Mouse (Mus musculus) myocyte (in vitro differentiated cells): ENCODE measurements around the gene Upk3b. TPM values are rescaled to one million over a fixed set of nuclear protein-coding genes. Genes with fewer than 3 reads are reported as not detected.

Experiments used
- H3K27me3 ChIP-seq: one replicate; pipeline ENCODE4 v1.6.1; 2011; ENCODE audit not compliant: control insufficient read depth, insufficient read depth, insufficient read length
- H3K36me3 ChIP-seq: one replicate; pipeline ENCODE4 v1.6.1; 2011; ENCODE audit not compliant: control insufficient read depth, insufficient read depth
- H3K4me2 ChIP-seq: one replicate; pipeline ENCODE4 v1.6.1; 2011; ENCODE audit warnings: low read depth, control low read depth
- H3K4me3 ChIP-seq: one replicate; pipeline ENCODE4 v1.5.1; 2011; ENCODE audit warnings: mild to moderate bottlenecking, control low read depth, moderate library complexity
- H3K79me2 ChIP-seq: one replicate; pipeline ENCODE4 v1.6.1; 2011; ENCODE audit not compliant: control insufficient read depth, insufficient read depth
- H3ac ChIP-seq: one replicate; pipeline ENCODE4 v1.6.1; 2011; ENCODE audit not compliant: control insufficient read depth, insufficient read length
- CEBPB ChIP-seq: IDR thresholded peaks from 2 replicates; pipeline ENCODE4 v1.6.1; 2011; ENCODE audit warnings: mild to moderate bottlenecking, moderate library complexity; ENCODE audit not compliant: poor library complexity, insufficient read depth, severe bottlenecking
- E2F4 ChIP-seq: IDR thresholded peaks from one replicate; pipeline ENCODE4 v1.6.1; 2011; ENCODE audit warnings: mild to moderate bottlenecking, control low read depth, moderate library complexity; ENCODE audit not compliant: insufficient read depth
- MAX ChIP-seq: IDR thresholded peaks from one replicate; pipeline ENCODE4 v1.6.1; 2011; ENCODE audit warnings: low read depth, mild to moderate bottlenecking, control low read depth
- MYOD1 ChIP-seq, 3 experiments: IDR thresholded peaks; one replicate each; pipeline ENCODE4 v1.6.1; 2011; ENCODE audit warnings: control low read depth in 2 of 3, low read depth in 2 of 3, mild to moderate bottlenecking in 2 of 3, moderate library complexity in 1 of 3; ENCODE audit not compliant: insufficient read length in 2 of 3, control insufficient read depth in 1 of 3
- MYOG ChIP-seq, 3 experiments: IDR thresholded peaks; one replicate each; pipeline ENCODE4 v1.6.1; 2011; ENCODE audit warnings: control low read depth in 2 of 3, low read depth in 2 of 3, mild to moderate bottlenecking in 2 of 3; ENCODE audit not compliant: insufficient read length in 2 of 3, control insufficient read depth in 1 of 3, insufficient read depth in 1 of 3
- POLR2A ChIP-seq: IDR thresholded peaks from one replicate; pipeline ENCODE4 v1.6.1; 2011; ENCODE audit warnings: low read depth, mild to moderate bottlenecking, control low read depth, moderate library complexity; ENCODE audit not compliant: insufficient read length
- POLR2AphosphoS2 ChIP-seq: IDR thresholded peaks from one replicate; pipeline ENCODE4 v1.6.1; 2011; ENCODE audit warnings: low read depth, control low read depth; ENCODE audit not compliant: insufficient read length
- REST ChIP-seq: IDR thresholded peaks from one replicate; pipeline ENCODE4 v1.6.1; 2011; ENCODE audit warnings: mild to moderate bottlenecking, control low read depth, moderate library complexity; ENCODE audit not compliant: insufficient read depth, insufficient read length
- SRF ChIP-seq: IDR thresholded peaks from one replicate; pipeline ENCODE4 v1.6.1; 2011; ENCODE audit warnings: low read depth; ENCODE audit not compliant: control insufficient read depth, insufficient read length
- TCF12 ChIP-seq: IDR thresholded peaks from one replicate; pipeline ENCODE4 v1.6.1; 2011; ENCODE audit warnings: mild to moderate bottlenecking, control low read depth; ENCODE audit not compliant: poor library complexity, insufficient read depth, severe bottlenecking
- TCF3 ChIP-seq: IDR thresholded peaks from one replicate; pipeline ENCODE4 v1.6.1; 2011; ENCODE audit warnings: low read depth, control low read depth; ENCODE audit not compliant: insufficient read length
- USF1 ChIP-seq: IDR thresholded peaks from one replicate; pipeline ENCODE4 v1.6.1; 2011; ENCODE audit warnings: low read depth, mild to moderate bottlenecking, control low read depth, moderate library complexity
- polyA plus RNA-seq: library from polyadenylated mRNA; unstranded; fragments of >200 nt; fragmentation: generic; extraction: Trizol; gene quantifications from one replicate; pipeline ENCODE4 v1.2.1, GENCODE M21; 2012; ENCODE audit warnings: missing spikeins

The Upk3b gene
- polyA plus RNA-seq, 1 experiment: not detected

GRCm38 (mm10) chr5:135996162-135996561 is 42.1 kb upstream of the Upk3b start:
- H3ac ChIP-seq: no peak overlapping the region
- H3K4me2 ChIP-seq: peak overlapping the region; percentile 88
- no peaks in the 10 kb centered on the region for H3K27me3 ChIP-seq
- peaks cover 10% of the 10 kb centered on the region for H3K36me3 ChIP-seq
- peaks cover 20% of the 10 kb centered on the region for H3K79me2 ChIP-seq
- no peak overlapping the region for H3K4me3 ChIP-seq
- TF ChIP-seq SRF: no peak
- no peak for TF ChIP-seq MYOD1 (IDR thresholded peaks at IDR 0.05; ENCODE audit: control insufficient read depth in 1 of 3, insufficient read length in 2 of 3, low read depth in 2 of 3)

DNA sequence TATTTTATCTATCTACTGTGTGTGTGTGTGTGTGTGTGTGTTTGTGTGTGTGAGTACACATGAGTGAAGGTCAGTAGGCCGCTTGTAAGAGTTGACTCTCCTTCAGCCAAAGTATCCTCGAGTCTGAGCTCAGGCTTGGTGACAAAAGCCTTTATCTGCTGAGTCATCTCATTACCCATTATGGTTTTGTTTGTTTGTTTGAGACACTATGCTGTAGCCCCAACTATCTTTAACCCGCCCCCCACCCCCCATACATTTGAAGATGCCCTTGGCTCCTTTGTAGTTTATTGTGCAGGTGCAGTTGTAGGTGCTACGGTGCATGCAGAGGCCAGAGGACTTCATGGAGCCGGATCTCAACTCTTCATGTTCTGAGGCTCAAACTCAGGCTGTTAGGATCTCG is 37.1 kb upstream of the Upk3b start:
- H3ac ChIP-seq: no peak overlapping the region
- TF ChIP-seq MYOG (IDR thresholded peaks at IDR 0.05; ENCODE audit: control insufficient read depth in 1 of 3, insufficient read depth in 1 of 3, insufficient read length in 2 of 3, low read depth in 2 of 3) (no peak), TCF3 (no peak), POLR2A (no peak), POLR2AphosphoS2 (no peak), CEBPB (no peak), E2F4 (no peak), TCF12 (no peak), MYOD1 (IDR thresholded peaks at IDR 0.05; ENCODE audit: control insufficient read depth in 1 of 3, insufficient read length in 2 of 3, low read depth in 2 of 3) (no peak), REST (no peak), USF1 (no peak), MAX (no peak), SRF (no peak)
- no peak overlapping the region for H3K4me2 ChIP-seq
- no peaks in the 10 kb centered on the region for H3K27me3 ChIP-seq
- H3K79me2 ChIP-seq: peaks cover 20% of the 10 kb centered on the region
- peaks cover 10% of the 10 kb centered on the region for H3K36me3 ChIP-seq
- H3K4me3 ChIP-seq: no peak overlapping the region

DNA sequence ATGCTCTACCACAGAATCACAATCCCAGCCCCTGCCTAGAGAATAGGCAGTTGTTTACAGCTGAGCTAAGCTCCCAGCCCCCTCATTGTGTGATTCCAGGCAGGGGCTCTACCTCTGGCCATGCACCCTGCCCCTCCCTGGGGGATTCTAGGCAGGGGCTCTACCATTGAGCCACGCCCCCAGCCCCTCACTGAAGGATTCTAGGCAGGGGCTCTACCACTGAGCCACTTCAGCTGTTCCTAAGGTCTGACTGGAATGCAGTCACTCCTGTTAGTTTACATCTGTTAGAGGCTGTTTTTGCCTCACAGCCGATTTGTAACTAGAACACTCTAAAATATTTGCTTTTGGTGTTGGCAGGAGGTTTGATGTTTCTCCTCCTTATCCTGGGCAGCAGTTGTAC is 36.0 kb upstream of the Upk3b start:
- TF ChIP-seq MYOG (IDR thresholded peaks at IDR 0.05; ENCODE audit: control insufficient read depth in 1 of 3, insufficient read depth in 1 of 3, insufficient read length in 2 of 3, low read depth in 2 of 3) (peak in 1 of 3 experiments; percentile 34), MYOD1 (IDR thresholded peaks at IDR 0.05; ENCODE audit: control insufficient read depth in 1 of 3, insufficient read length in 2 of 3, low read depth in 2 of 3) (no peak)

GRCm38 (mm10) chr5:136002751-136003151 is 35.5 kb upstream of the Upk3b start:
- Histone ChIP-seq H3K4me2 (peak overlapping the region; percentile 4), H3K36me3 (peaks cover 10% of the 10 kb centered on the region), H3K4me3 (no peak overlapping the region), H3K27me3 (no peaks in the 10 kb centered on the region), H3K79me2 (peaks cover 16% of the 10 kb centered on the region), H3ac (no peak overlapping the region)
- TF ChIP-seq E2F4: no peak

More for the DNA sequence above, 36.0 kb upstream of the Upk3b start:
- H3K4me2 ChIP-seq: peak overlapping the region; percentile 4
- H3K27me3 ChIP-seq: no peaks in the 10 kb centered on the region
- no peak overlapping the region for H3K4me3 ChIP-seq
- H3K79me2 ChIP-seq: peaks cover 16% of the 10 kb centered on the region
- H3K36me3 ChIP-seq: peaks cover 10% of the 10 kb centered on the region
- no peak overlapping the region for H3ac ChIP-seq

DNA sequence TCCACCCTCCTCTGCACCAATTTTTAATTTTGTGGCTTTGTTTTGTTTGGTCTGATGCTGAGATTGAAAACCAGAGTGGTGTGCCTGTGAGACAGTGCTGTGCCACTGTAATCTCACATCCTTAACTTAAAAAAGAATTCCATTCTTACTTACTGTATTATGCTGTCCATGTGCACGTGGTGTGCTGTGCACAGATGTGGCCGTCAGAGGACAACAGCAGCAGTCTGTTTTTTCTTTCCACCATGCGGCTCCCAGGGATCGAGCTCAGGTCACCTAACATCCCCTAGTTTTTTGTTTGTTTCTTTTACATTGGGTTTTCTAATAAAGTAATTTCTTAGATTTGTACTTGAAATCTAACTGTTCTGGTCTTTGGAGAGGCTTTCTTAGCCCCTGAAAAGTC is 33.8 kb upstream of the Upk3b start:
- H3K79me2 ChIP-seq: peaks cover 26% of the 10 kb centered on the region
- TF ChIP-seq TCF3 (no peak), POLR2AphosphoS2 (no peak), E2F4 (no peak), MAX (no peak), USF1 (no peak), MYOG (IDR thresholded peaks at IDR 0.05; ENCODE audit: control insufficient read depth in 1 of 3, insufficient read depth in 1 of 3, insufficient read length in 2 of 3, low read depth in 2 of 3) (no peak), SRF (no peak), MYOD1 (IDR thresholded peaks at IDR 0.05; ENCODE audit: control insufficient read depth in 1 of 3, insufficient read length in 2 of 3, low read depth in 2 of 3) (no peak), REST (no peak), CEBPB (no peak), TCF12 (no peak), POLR2A (no peak)
- H3K27me3 ChIP-seq: no peaks in the 10 kb centered on the region
- no peak overlapping the region for H3K4me3 ChIP-seq
- no peak overlapping the region for H3K4me2 ChIP-seq
- peaks cover 5% of the 10 kb centered on the region for H3K36me3 ChIP-seq
- H3ac ChIP-seq: no peak overlapping the region

DNA sequence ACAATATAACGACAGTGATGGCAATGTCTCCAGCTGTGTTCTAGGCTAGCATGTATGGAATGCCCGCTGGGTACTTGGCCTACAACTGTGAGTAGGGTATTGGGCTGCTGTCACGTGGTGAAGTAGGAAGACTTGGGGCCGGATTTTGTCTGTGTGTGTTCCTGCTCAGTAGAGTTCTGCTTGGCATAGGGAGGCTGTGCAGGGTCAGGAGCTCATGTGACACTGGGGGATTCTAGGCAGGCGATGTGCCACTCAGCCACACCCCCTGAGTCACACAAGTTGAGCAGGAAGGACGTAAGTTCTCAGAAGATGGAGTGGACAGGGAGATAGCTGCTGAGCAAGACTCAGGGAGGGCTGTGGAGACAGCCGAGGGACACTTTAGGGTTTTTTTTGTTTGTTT is 30.6 kb upstream of the Upk3b start:
- H3K4me2 ChIP-seq: peak overlapping the region; percentile 53
- peaks cover 3% of the 10 kb centered on the region for H3K36me3 ChIP-seq
- H3ac ChIP-seq: no peak overlapping the region
- peak; percentile 87 for TF ChIP-seq USF1
- no peak for TF ChIP-seq MYOD1 (IDR thresholded peaks at IDR 0.05; ENCODE audit: control insufficient read depth in 1 of 3, insufficient read length in 2 of 3, low read depth in 2 of 3)
- no peak overlapping the region for H3K4me3 ChIP-seq
- H3K79me2 ChIP-seq: peaks cover 21% of the 10 kb centered on the region
- no peaks in the 10 kb centered on the region for H3K27me3 ChIP-seq
